Mouse (Mus musculus) embryonic facial prominence, embryonic 11.5 days (tissue): ENCODE results near the gene Taf5l. TPM values are rescaled to one million over a fixed set of nuclear protein-coding genes. Genes with fewer than 3 reads are reported as not detected.
A peak's percentile ranks its signal among the peaks of the same experiment; 100 is the strongest.
"Not testable (repeated sequence)": the region's sequence is repeated elsewhere in the genome, so short reads cannot be mapped to it uniquely, and the experiment has no call there.

Experiments
- ATAC-seq: fragments of 200-750 bp; cut with Nextera tagmentation; replicated peaks from 2 replicates; pipeline ENCODE4 v1.8.0; 2017; ENCODE audit warnings: low read depth; ENCODE audit not compliant: insufficient number of reproducible peaks, low FRiP score, low TSS enrichment
- DNase-seq: peaks from one replicate; pipeline ENCODE4 v3.0.0-alpha.2; 2015; ENCODE audit warnings: low spot score
- H3K27ac ChIP-seq: fragments of 300-500 bp; sonication (generic); replicated peaks from 2 replicates; pipeline ENCODE4 v1.5.1; 2014; ENCODE audit warnings: mild to moderate bottlenecking, low read depth, low read length, control low read depth
- H3K27me3 ChIP-seq: fragments of 300-500 bp; sonication (generic); 2 replicates; pipeline ENCODE4 v1.6.1; 2014; ENCODE audit warnings: mild to moderate bottlenecking, low read length, moderate library complexity, mixed read lengths; ENCODE audit not compliant: control insufficient read depth, insufficient read depth
- H3K36me3 ChIP-seq: fragments of 300-500 bp; sonication (generic); replicated peaks from 2 replicates; pipeline ENCODE4 v1.6.1; 2014; ENCODE audit warnings: low read depth, mild to moderate bottlenecking, low read length, moderate library complexity, mixed read lengths; ENCODE audit not compliant: control insufficient read depth, insufficient read depth
- H3K4me1 ChIP-seq: fragments of 300-500 bp; sonication (generic); 2 replicates; pipeline ENCODE4 v1.6.1; 2014; ENCODE audit warnings: low read length, mixed read lengths; ENCODE audit not compliant: control insufficient read depth, insufficient read depth
- H3K4me2 ChIP-seq: fragments of 300-500 bp; sonication (generic); 2 replicates; pipeline ENCODE4 v1.6.1; 2014; ENCODE audit warnings: low read depth, mild to moderate bottlenecking, control low read depth, low read length, moderate library complexity
- H3K4me3 ChIP-seq: fragments of 300-500 bp; sonication (generic); 2 replicates; pipeline ENCODE4 v1.5.1; 2014; ENCODE audit warnings: low read depth, low read length, control low read depth
- H3K9ac ChIP-seq: fragments of 300-500 bp; sonication (generic); replicated peaks from 2 replicates; pipeline ENCODE4 v1.6.1; 2014; ENCODE audit warnings: mild to moderate bottlenecking, control low read depth, low read length
- H3K9me3 ChIP-seq: fragments of 300-500 bp; sonication (generic); replicated peaks from 2 replicates; pipeline ENCODE4 v1.6.1; 2016; ENCODE audit warnings: mild to moderate bottlenecking, low read length, inconsistent platforms, mixed read lengths; ENCODE audit not compliant: control insufficient read depth
- WGBS: fragments of 180-500 bp; shearing (Covaris S2); extraction: QIAGEN DNeasy Blood & Tissue Kit; methylation state at CpG from one replicate; pipeline ENCODE4 v1.1.7; 2014; 5-methylcytosine and 5-hydroxymethylcytosine counted together
- polyA plus RNA-seq: library from polyadenylated mRNA; unstranded; fragments of >200 nt; fragmentation: Nextera tagmentation; extraction: Ambion mirVana; gene quantifications from 2 replicates; pipeline ENCODE4 v1.2.1, GENCODE M21; 2014

Taf5l gene
- polyA plus RNA-seq, 1 experiment from 2014 or later: 45.1 TPM

GRCm38 (mm10) chr8:124027831-124028230 is 6.6 kb upstream of the Taf5l start:
- Histone ChIP-seq H3K4me2 (no peak overlapping the region), H3K9me3 (no peaks in the 10 kb centered on the region), H3K4me3 (no peak overlapping the region), H3K36me3 (peaks cover 16% of the 10 kb centered on the region), H3K4me1 (no peaks in the 10 kb centered on the region), H3K27me3 (no peaks in the 10 kb centered on the region), H3K27ac (no peak overlapping the region), H3K9ac (no peak overlapping the region)
- no peak for ATAC-seq
- WGBS: 89% methylated on average over 6 of the region's 6 CpGs
- no peak for DNase-seq

- 83% methylated on average over 2 of the region's 2 CpGs for WGBS
- H3K9me3 ChIP-seq, H3K9ac ChIP-seq, H3K4me3 ChIP-seq, H3K27ac ChIP-seq, DNase-seq, H3K4me2 ChIP-seq, ATAC-seq, H3K4me1 ChIP-seq, H3K27me3 ChIP-seq: not testable (repeated sequence)
- H3K36me3 ChIP-seq: peaks cover 14% of the 10 kb centered on the region
Observed at GRCm38 (mm10) chr8:124026265-124026664, 5.1 kb upstream of the Taf5l start.

- under 1% methylated on average over 39 of the region's 87 CpGs for WGBS
- Histone ChIP-seq H3K4me3 (peak overlapping the region; percentile 79), H3K27ac (peak overlapping the region; percentile 85), H3K9me3 (no peaks in the 10 kb centered on the region), H3K9ac (peak overlapping the region; percentile 80), H3K27me3 (no peaks in the 10 kb centered on the region), H3K36me3 (no peaks in the 10 kb centered on the region; the same call in 1 of the 2 replicates), H3K4me1 (0 out of 2 replicates have a peak, but pooled peaks cover 3% of the 10 kb centered on the region), H3K4me2 (peak overlapping the region; percentile 57)
- DNase-seq (peak; percentile 84), ATAC-seq (peak; percentile 85)
Observed at GRCm38 (mm10) chr8:124020439-124021236, 559 bp downstream of the Taf5l start.

- peak; percentile 27 for DNase-seq
- Histone ChIP-seq H3K27me3 (no peaks in the 10 kb centered on the region), H3K9ac (peak overlapping the region; percentile 37), H3K4me2 (peak overlapping the region; percentile 57), H3K4me3 (peak overlapping the region; percentile 79), H3K4me1 (0 out of 2 replicates have a peak, but pooled peaks cover 3% of the 10 kb centered on the region), H3K27ac (no peak overlapping the region), H3K9me3 (no peaks in the 10 kb centered on the region), H3K36me3 (no peaks in the 10 kb centered on the region)
- no peak for ATAC-seq
- 40% methylated on average over 13 of the region's 13 CpGs for WGBS
Observed at GRCm38 (mm10) chr8:124019782-124020181, 1.4 kb downstream of the Taf5l start.

- no peaks in the 10 kb centered on the region for H3K27me3 ChIP-seq
- no peak overlapping the region for H3K27ac ChIP-seq
- 0 out of 2 replicates have a peak, but pooled peaks cover under 1% of the 10 kb centered on the region for H3K4me1 ChIP-seq
- DNase-seq (no peak), ATAC-seq (no peak)
- no peak overlapping the region for H3K4me3 ChIP-seq
- no peak overlapping the region for H3K9ac ChIP-seq
- no peaks in the 10 kb centered on the region for H3K9me3 ChIP-seq
- no peaks in the 10 kb centered on the region for H3K36me3 ChIP-seq
- WGBS: 78% methylated on average over 3 of the region's 3 CpGs
- no peak overlapping the region for H3K4me2 ChIP-seq
Observed at GRCm38 (mm10) chr8:124014751-124015150, 6.4 kb downstream of the Taf5l start.

GRCm38 (mm10) chr8:124014299-124014698 is 6.9 kb downstream of the Taf5l start:
- H3K27me3 ChIP-seq, H3K4me2 ChIP-seq, H3K9me3 ChIP-seq, H3K4me1 ChIP-seq, H3K4me3 ChIP-seq, H3K36me3 ChIP-seq, ATAC-seq, H3K9ac ChIP-seq, DNase-seq, H3K27ac ChIP-seq: not testable (repeated sequence)
- 94% methylated on average over 7 of the region's 7 CpGs for WGBS

GRCm38 (mm10) chr8:124011989-124012586 is 9.1 kb downstream of the Taf5l start:
- Histone ChIP-seq H3K4me2 (no peak overlapping the region), H3K27me3 (no peaks in the 10 kb centered on the region), H3K4me1 (no peaks in the 10 kb centered on the region), H3K4me3 (no peak overlapping the region), H3K27ac (no peak overlapping the region), H3K9me3 (no peaks in the 10 kb centered on the region), H3K36me3 (no peaks in the 10 kb centered on the region), H3K9ac (no peak overlapping the region)
- ATAC-seq: no peak
- WGBS: 89% methylated on average over 3 of the region's 3 CpGs
- DNase-seq: no peak

GRCm38 (mm10) chr8:124011580-124011979 is 9.6 kb downstream of the Taf5l start:
- no peak for DNase-seq
- Histone ChIP-seq H3K27ac (no peak overlapping the region), H3K9ac (no peak overlapping the region), H3K27me3 (no peaks in the 10 kb centered on the region), H3K36me3 (no peaks in the 10 kb centered on the region), H3K4me3 (no peak overlapping the region), H3K4me2 (no peak overlapping the region), H3K9me3 (no peaks in the 10 kb centered on the region), H3K4me1 (no peaks in the 10 kb centered on the region)
- 85% methylated on average over 3 of the region's 3 CpGs for WGBS
- ATAC-seq: no peak
